Mouse (Mus musculus): Measurements from ENCODE around the gene Gm21870. TPM values are rescaled to one million over a fixed set of nuclear protein-coding genes. Genes with fewer than 3 reads are reported as not detected.
"Not testable (repeated sequence)": the region's sequence is repeated elsewhere in the genome, so short reads cannot be mapped to it uniquely, and the experiment has no call there.

Gm21870 gene
- not detected in 2 replicates for polyA plus RNA-seq (2016; fragmentation: Nextera tagmentation; extraction: Ambion mirVana)

- not testable (repeated sequence) for H3K36me3 ChIP-seq; H3K4me1 ChIP-seq; H3K9ac ChIP-seq; H3K9me3 ChIP-seq; H3K4me3 ChIP-seq; H3K27ac ChIP-seq; H3K4me2 ChIP-seq (replicated peaks); H3K27me3 ChIP-seq; ATAC-seq (ENCODE audit: insufficient number of reproducible peaks, insufficient read depth, low FRiP score, low TSS enrichment)
These were observed at the start of gene Gm21870 for GRCm38 (mm10) chrX:33986716-33987115. TSS of gene Gm21870 (minus strand) at chrX:33986816.

GRCm38 (mm10) chrX:33956440-33956839, 30.2 kb downstream of the Gm21870 start, which contains the start of gene Btbd35f6:
TSS of gene Btbd35f6 (minus strand) at chrX:33956540.
- H3K4me1 ChIP-seq; H3K27ac ChIP-seq; H3K36me3 ChIP-seq; H3K4me3 ChIP-seq; H3K4me2 ChIP-seq (replicated peaks); H3K9me3 ChIP-seq; H3K27me3 ChIP-seq; H3K9ac ChIP-seq; ATAC-seq (ENCODE audit: insufficient number of reproducible peaks, insufficient read depth, low FRiP score, low TSS enrichment): not testable (repeated sequence)
- 64% methylated on average over 2 of the region's 4 CpGs for WGBS

Other genes starting within 250 kb of the Gm21870 start
- not detected in 2 replicates for gene Btbd35f6, start 30.3 kb downstream of the Gm21870 start, polyA plus RNA-seq (2016; fragmentation: Nextera tagmentation; extraction: Ambion mirVana)
- gene Btbd35f9, start 174.7 kb upstream of the Gm21870 start, polyA plus RNA-seq (2016; fragmentation: Nextera tagmentation; extraction: Ambion mirVana): not detected in 2 replicates

All from embryonic facial prominence, embryonic 12.5 days (tissue).